Mouse (Mus musculus): ENCODE results near the gene Ipcef1.

DNA sequence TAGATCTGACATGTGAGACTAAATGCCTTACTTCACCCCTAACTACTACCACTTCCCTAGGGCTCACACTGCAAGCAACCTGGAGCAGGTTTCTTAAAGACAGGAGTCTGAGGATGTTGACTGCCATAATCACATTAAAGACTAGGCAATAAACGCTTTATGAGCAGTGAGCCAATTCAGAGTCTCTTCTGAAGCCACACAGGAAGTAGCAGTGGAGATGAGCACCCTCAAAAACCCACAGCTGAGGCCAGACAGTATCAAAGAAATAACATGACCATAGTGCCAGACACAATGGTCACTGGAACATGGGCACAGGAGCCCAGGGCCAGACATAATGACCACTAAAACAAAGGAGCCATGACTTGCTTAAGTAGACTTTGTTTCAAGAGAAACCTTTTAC lies 63.7 kb downstream of the Ipcef1 start:
- TF ChIP-seq CTCF (conservative IDR thresholded peaks at IDR 0.05; ENCODE audit: low read length) (no peak), POU5F1 (IDR thresholded peaks at IDR 0.05; ENCODE audit: borderline replicate concordance, low read length) (no peak)

Data from E14TG2a.4 (cell line).